Mouse (Mus musculus) c-Kit-positive CD71-negative TER-119-negative erythroid progenitor cells, embryonic 14.5 days (primary cell): ENCODE results near the gene Rin2.
"Not testable (repeated sequence)": the region's sequence is repeated elsewhere in the genome, so short reads cannot be mapped to it uniquely, and the experiment has no call there.

Experiments
- DNase-seq: peaks from one replicate; pipeline ENCODE4 v3.0.0-alpha.2; 2013; ENCODE audit warnings: low read depth

Gene Rin2

GRCm38 (mm10) chr2:145900318-145900717, 225.3 kb downstream of the Rin2 start:
- not testable (repeated sequence) for DNase-seq

DNA sequence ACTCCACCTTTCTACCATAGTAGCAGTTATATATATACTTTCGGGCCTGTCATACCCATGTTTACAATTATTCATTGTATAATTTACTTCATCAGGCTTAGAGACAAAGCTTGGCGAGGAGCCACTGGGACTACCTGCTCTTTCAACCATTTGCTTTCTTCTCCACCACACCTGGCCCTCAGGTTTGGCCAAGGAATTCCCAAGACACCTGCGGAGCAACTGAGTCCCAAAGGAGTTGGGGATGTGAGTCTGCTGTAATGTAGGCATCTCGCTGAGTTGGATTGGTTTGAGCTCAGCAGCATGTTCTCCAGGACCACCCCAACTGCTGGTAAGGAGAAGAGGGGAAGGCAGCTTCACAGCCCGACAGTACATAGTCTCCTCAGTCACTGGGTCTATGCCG, 226.8 kb downstream of the Rin2 start, which contains the start of gene Naa20:
Gene Naa20, plus strand, starts transcription at position 239 of the 400 bp plus-strand sequence.
- DNase-seq: no peak

DNA sequence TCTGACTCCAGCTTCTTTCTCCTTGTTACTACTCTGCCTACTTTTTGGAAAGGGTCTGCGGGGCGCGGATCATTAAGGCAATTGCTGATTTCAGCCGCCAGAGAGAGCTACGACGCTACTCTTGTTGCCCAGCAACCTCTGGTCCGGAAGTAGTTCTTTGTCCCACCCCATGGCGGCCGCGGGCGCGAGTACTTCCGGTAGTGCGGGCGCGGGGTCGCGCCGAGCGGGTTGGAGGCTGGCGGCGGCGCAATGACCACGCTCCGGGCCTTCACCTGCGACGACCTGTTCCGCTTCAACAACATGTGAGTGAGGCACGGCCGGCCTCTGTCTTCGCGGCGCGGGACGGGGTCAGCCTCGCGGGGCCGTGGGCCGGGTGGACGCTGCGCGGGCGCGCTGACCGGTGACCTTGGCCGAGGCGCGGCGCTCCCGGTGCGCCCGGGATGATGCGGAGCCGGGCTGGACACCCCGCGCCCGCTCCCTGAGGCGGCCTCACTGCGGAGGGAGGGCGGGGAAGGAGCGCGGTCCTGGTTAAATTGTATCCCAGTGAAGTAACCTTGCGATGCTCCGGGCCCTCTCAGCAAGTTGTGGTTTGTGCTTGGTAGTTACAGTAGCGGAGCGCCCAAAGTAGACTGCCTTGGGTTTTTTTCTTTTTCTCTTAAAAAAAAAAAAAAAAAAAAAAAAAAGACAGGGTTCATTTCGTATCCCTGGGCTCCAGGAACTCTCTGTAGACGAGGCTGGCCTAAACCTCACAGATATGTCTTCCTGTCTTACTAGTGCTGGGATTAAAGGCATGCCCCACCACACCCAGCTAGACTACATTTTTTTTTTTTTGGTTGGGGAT, 228.3 kb downstream of the Rin2 start:
- DNase-seq: peak; percentile 79

GRCm38 (mm10) chr2:145903983-145904616, 229.1 kb downstream of the Rin2 start:
- no peak for DNase-seq

DNA sequence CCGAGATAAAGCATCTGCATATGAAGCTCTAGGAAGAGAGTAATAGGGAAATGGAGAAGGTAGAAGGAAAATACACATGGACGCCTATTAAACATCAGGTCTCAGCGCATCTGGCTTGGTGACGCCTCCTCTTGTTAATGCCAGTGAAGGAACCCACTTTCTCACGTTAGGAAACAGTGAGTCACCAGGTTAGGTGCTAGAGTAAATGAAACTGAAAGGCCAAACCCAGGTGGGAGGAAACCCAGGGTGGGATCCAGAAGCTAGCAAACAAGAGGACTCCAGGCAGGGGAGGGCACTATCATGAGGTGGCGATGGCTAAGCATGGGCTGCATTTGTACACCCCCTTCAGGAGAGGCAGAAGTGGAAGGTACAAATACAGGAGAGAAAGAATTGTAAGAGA, 230.1 kb downstream of the Rin2 start:
- DNase-seq: no peak

- not testable (repeated sequence) for DNase-seq
Measured at GRCm38 (mm10) chr2:145905884-145906283, 230.9 kb downstream of the Rin2 start.

- DNase-seq: no peak
Measured at GRCm38 (mm10) chr2:145920941-145921650, 246.1 kb downstream of the Rin2 start.

GRCm38 (mm10) chr2:145934339-145935231, 259.6 kb downstream of the Rin2 start, which contains the start of the genes Cfap61 and Crnkl1:
Cfap61 (plus strand) TSS chr2:145934784.
Crnkl1 (minus strand) TSS chr2:145935014.
- peak; percentile 91 for DNase-seq

DNA sequence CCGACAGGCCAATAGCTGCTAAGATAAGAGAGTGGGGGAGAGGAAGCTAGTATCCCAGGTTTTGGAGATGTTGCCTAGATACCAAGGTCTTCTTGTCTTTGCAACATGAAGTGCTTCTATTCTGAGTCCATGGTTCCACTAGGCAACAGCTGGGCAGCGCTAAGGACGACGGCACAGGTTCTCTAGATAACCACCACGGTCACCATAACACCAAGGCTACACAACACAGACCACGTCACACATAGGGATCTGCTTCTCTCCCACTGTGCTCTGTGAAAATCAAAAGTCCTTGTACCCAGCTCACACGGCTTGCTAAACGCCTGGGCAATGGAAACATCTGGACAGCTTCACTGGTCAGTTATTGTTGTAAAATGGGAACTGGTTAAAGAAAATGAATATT, 262.0 kb downstream of the Rin2 start:
- DNase-seq: no peak
